Mouse (Mus musculus): Measurements from ENCODE around the gene Ryr2.

DNA sequence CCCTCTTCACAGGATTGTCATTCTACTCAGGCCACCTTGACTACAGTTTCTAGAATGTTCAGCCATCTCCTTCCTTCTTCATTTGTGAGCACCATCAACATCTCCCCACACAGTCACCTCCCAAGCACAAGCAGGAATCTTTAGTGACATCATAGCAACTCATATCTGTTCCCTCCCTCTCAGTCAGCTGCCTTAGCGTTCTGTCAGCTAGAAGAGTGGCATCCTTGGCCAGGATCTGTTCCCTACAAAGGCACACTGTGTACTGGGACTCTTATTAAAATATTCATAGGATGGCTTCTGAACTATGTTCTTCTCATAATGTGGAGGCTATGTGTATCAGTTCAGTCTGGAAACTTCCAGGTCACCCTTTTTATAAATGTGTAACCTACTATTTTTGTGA lies 8.1 kb upstream of the Ryr2 start:
- no peak for TF ChIP-seq CHD2 (IDR thresholded peaks at IDR 0.05; ENCODE audit: low read depth, low read length)
- TF ChIP-seq MAFK (IDR thresholded peaks at IDR 0.05; ENCODE audit: insufficient read depth, low read depth, low read length): no peak
- no peak for TF ChIP-seq ZNF384 (IDR thresholded peaks at IDR 0.05; ENCODE audit: low read depth, low read length)
